Mouse (Mus musculus) embryonic facial prominence, embryonic 13.5 days (tissue): Measurements from ENCODE around the gene Epha4. TPM values are rescaled to one million over a fixed set of nuclear protein-coding genes. Genes with fewer than 3 reads are reported as not detected.

Experiments
- ATAC-seq: fragments of 200-750 bp; cut with Nextera tagmentation; 2 replicates; pipeline ENCODE4 v1.8.0; 2017; ENCODE audit warnings: low read depth; ENCODE audit not compliant: insufficient number of reproducible peaks, insufficient read depth, low FRiP score, low TSS enrichment
- H3K27ac ChIP-seq: fragments of 300-500 bp; sonication (generic); 2 replicates; pipeline ENCODE4 v1.5.1; 2015; ENCODE audit warnings: moderate library complexity, mild to moderate bottlenecking, inconsistent platforms
- H3K27me3 ChIP-seq: fragments of 300-500 bp; sonication (generic); 2 replicates; pipeline ENCODE4 v1.6.1; 2015; ENCODE audit warnings: mild to moderate bottlenecking, inconsistent platforms
- H3K36me3 ChIP-seq: fragments of 300-500 bp; sonication (generic); 2 replicates; pipeline ENCODE4 v1.6.1; 2015; ENCODE audit warnings: mild to moderate bottlenecking, inconsistent platforms
- H3K4me1 ChIP-seq: fragments of 300-500 bp; sonication (generic); 2 replicates; pipeline ENCODE4 v1.6.1; 2015; ENCODE audit warnings: inconsistent platforms
- H3K4me2 ChIP-seq: fragments of 300-500 bp; sonication (generic); 2 replicates; pipeline ENCODE4 v1.6.1; 2015; ENCODE audit warnings: moderate library complexity, mild to moderate bottlenecking, inconsistent platforms
- H3K4me3 ChIP-seq: fragments of 300-500 bp; sonication (generic); 2 replicates; pipeline ENCODE4 v1.5.1; 2015; ENCODE audit warnings: mild to moderate bottlenecking, inconsistent platforms
- H3K9ac ChIP-seq: fragments of 300-500 bp; sonication (generic); 2 replicates; pipeline ENCODE4 v1.6.1; 2015; ENCODE audit warnings: mild to moderate bottlenecking, inconsistent platforms
- H3K9me3 ChIP-seq: fragments of 300-500 bp; sonication (generic); 2 replicates; pipeline ENCODE4 v1.6.1; 2016; ENCODE audit warnings: inconsistent platforms
- WGBS: fragments of 180-500 bp; shearing (Covaris S2); methylation state at CpG from one replicate; pipeline ENCODE4 v1.1.7; 2015; ENCODE audit warnings: mixed read lengths; 5-methylcytosine and 5-hydroxymethylcytosine counted together
- polyA plus RNA-seq: library from polyadenylated mRNA; unstranded; fragments of >200 nt; fragmentation: Nextera tagmentation; extraction: Ambion mirVana; gene quantifications from 2 replicates; pipeline ENCODE4 v1.2.1, GENCODE M21; 2015

The Epha4 gene
- 65.9 and 70.7 TPM in 2 replicates for polyA plus RNA-seq

DNA sequence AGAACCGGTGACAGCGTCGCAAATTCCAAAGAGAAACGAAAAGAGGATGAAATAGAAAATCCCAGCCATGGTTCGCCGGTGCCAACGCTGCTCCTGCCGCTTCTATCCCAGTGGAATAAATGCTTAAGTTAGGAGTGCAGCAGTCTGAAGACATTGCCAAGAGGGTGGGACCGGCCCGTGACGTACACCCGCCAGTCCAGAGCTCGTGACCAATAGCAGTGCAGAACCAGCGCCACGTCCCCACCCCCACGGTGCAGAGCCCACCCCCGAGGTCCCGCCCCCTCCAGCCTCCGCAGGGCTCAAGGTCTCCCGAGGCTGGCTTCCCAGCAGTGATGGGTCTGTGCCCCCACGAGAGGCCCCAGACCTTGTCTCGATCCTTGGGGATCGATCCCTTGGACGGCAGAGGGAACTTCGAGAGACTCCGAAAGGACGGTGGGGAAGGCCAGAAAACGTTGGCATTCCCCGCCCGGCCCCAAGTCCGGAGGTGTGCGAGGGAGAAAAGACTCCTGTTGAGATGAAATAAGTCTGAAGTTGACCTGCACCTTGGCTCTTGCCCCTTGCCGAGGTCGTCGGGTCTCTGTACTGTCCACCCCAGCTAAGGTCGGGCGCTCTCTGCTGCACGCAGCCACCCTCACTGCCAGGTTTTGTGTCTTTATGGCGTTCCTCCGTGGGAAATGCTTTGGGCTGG lies at the start of gene Epha4:
TSS of gene Epha4 (minus strand) at position 126 of the 688 bp plus-strand sequence.
- Histone ChIP-seq H3K27ac (peak within 1 kb of the TSS; percentile 92), H3K4me2 (peak within 1 kb of the TSS; percentile 93), H3K9ac (peak within 1 kb of the TSS; percentile 89), H3K9me3 (no peaks in the 10 kb centered on the region), H3K27me3 (peaks cover 21% of the 10 kb centered on the region), H3K4me3 (peak within 1 kb of the TSS; percentile 73), H3K4me1 (peaks cover 37% of the 10 kb centered on the region), H3K36me3 (peaks cover 7% of the 10 kb centered on the region; the same call in 1 of the 2 replicates)
- WGBS: under 1% methylated on average over 40 of the region's 40 CpGs
- ATAC-seq: peak; percentile 91

DNA sequence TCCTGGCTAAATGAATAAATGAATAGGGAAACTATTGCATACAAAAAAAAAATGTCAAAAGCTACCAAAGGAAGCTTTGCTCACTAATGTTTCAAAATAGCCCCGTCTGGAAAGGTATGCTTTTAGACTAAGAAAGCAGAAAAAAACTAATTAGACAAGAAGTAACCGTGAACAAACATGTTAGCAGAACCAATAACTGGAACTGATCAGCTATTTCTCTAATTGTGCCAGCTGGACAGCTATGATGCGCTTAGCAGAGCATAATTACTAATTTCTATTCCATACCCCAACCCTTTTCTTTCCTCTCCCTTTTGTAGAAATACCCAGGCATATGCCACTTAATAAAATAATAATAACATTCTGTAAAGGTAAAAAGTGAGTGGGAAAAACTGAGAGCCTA lies 41.3 kb upstream of the Epha4 start:
- no peaks in the 10 kb centered on the region for H3K4me1 ChIP-seq
- H3K9ac ChIP-seq: no peak overlapping the region
- WGBS: 57% methylated on average over 3 of the region's 3 CpGs
- no peak overlapping the region for H3K27ac ChIP-seq
- H3K9me3 ChIP-seq: no peaks in the 10 kb centered on the region
- H3K4me3 ChIP-seq: no peak overlapping the region
- no peaks in the 10 kb centered on the region for H3K27me3 ChIP-seq
- H3K36me3 ChIP-seq: no peaks in the 10 kb centered on the region
- no peak overlapping the region for H3K4me2 ChIP-seq
- no peak for ATAC-seq

GRCm38 (mm10) chr1:77551927-77552326 lies 37.0 kb upstream of the Epha4 start:
- WGBS: 89% methylated on average over 7 of the region's 7 CpGs
- Histone ChIP-seq H3K9me3 (no peaks in the 10 kb centered on the region), H3K4me1 (no peaks in the 10 kb centered on the region), H3K36me3 (no peaks in the 10 kb centered on the region), H3K4me2 (no peak overlapping the region), H3K9ac (no peak overlapping the region), H3K27ac (no peak overlapping the region), H3K4me3 (no peak overlapping the region), H3K27me3 (no peaks in the 10 kb centered on the region)
- no peak for ATAC-seq

DNA sequence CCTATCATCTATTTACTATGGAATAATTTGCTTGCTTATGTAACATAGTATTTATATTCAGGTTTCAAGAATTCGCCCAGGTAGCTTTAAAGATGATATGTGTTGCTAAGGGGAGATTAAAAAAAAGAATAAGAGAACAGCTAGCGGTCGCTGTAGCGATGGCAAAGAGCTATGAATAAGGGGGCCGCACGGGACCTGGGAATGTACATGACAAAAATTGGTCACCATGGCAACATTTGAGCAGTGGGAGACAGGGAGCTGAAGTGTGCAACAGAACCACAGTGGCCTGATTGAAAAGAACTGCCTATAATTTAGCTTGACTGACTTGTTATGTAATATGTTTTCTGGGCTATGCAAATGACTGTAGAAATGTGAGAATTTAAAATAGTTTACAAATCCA lies 30.8 kb upstream of the Epha4 start:
- Histone ChIP-seq H3K27ac (no peak overlapping the region), H3K4me2 (no peak overlapping the region), H3K9me3 (no peaks in the 10 kb centered on the region), H3K4me3 (no peak overlapping the region), H3K27me3 (no peaks in the 10 kb centered on the region), H3K4me1 (no peaks in the 10 kb centered on the region), H3K36me3 (no peaks in the 10 kb centered on the region), H3K9ac (no peak overlapping the region)
- ATAC-seq: no peak
- WGBS: 58% methylated on average over 6 of the region's 6 CpGs

DNA sequence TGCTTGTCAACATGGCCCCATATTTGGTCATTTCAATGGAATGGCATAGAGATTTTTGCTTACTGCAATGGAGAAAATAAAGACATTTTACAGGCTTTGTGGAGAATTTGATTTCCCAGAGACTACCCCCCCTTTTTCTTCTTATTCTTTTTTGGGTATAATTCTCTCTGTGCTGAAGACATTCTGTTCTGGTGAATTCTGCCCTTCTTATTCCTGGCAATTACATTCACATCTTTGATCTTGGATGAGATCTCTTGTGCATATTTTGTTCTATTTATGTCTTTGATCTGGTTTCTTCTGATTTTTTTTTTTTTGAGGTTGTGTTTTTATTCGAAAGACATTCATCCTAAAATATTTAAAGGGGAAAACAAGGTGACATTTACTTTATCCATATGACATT lies 30.1 kb upstream of the Epha4 start:
- WGBS: 73% methylated on average over 1 of the region's 1 CpGs
- Histone ChIP-seq H3K9me3 (no peaks in the 10 kb centered on the region), H3K27ac (no peak overlapping the region), H3K36me3 (no peaks in the 10 kb centered on the region), H3K4me2 (no peak overlapping the region), H3K27me3 (no peaks in the 10 kb centered on the region), H3K9ac (no peak overlapping the region), H3K4me3 (no peak overlapping the region), H3K4me1 (no peaks in the 10 kb centered on the region)
- no peak for ATAC-seq

- WGBS: 53% methylated on average over 3 of the region's 3 CpGs
- Histone ChIP-seq H3K9me3 (no peaks in the 10 kb centered on the region), H3K27me3 (no peaks in the 10 kb centered on the region), H3K27ac (no peak overlapping the region), H3K4me1 (no peaks in the 10 kb centered on the region), H3K36me3 (no peaks in the 10 kb centered on the region), H3K4me3 (no peak overlapping the region), H3K9ac (no peak overlapping the region), H3K4me2 (no peak overlapping the region)
- ATAC-seq: no peak
These were observed 29.4 kb upstream of the Epha4 start for GRCm38 (mm10) chr1:77544279-77544678.

- Histone ChIP-seq H3K27me3 (no peaks in the 10 kb centered on the region), H3K36me3 (no peaks in the 10 kb centered on the region), H3K27ac (no peak overlapping the region), H3K4me1 (no peaks in the 10 kb centered on the region), H3K9ac (no peak overlapping the region), H3K4me2 (no peak overlapping the region), H3K9me3 (no peaks in the 10 kb centered on the region), H3K4me3 (no peak overlapping the region)
- ATAC-seq: no peak
- 83% methylated on average over 12 of the region's 12 CpGs for WGBS
These were observed 25.1 kb upstream of the Epha4 start for GRCm38 (mm10) chr1:77539945-77540344.

DNA sequence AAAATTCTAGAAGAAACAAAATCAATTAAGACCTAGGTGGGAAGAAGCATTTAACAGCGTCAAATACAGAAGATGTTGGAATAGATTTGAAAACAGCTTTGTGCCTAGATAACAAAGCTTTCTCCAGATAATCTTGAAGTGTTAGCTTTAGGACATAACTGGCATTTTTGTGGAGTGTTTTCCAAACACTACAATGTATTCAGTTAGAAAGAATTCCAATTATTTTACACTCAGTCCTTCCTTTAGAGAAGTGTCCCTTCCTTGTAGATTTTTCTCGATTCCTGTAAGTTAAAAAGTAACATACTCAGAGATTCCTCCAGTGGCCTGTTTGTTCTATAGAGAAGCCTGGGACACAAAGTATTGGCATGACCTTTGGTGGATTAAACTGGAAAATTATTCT lies 23.7 kb upstream of the Epha4 start:
- Histone ChIP-seq H3K36me3 (no peaks in the 10 kb centered on the region), H3K9me3 (no peaks in the 10 kb centered on the region), H3K27ac (no peak overlapping the region), H3K27me3 (no peaks in the 10 kb centered on the region), H3K4me3 (no peak overlapping the region), H3K4me1 (no peaks in the 10 kb centered on the region), H3K4me2 (no peak overlapping the region), H3K9ac (no peak overlapping the region)
- ATAC-seq: no peak
- 66% methylated on average over 2 of the region's 2 CpGs for WGBS

DNA sequence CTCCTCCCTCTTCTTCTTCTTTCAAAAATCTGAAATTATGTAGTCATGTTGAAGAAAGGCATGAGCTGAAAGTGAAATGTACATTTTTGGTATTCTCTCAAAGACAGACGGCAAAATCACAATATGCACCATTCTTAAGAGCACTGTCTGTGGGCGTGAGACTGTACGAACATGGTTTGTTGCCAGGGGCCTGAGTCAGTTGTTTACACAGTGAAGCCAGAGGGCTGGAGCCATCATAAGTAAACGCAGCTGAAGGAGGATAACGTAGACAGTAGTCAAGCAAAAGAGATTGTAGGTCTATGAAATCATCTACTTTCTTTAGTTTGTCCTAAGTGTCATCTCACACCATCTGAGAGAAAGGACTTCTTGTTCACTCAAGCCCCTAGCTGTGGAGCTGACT lies 21.0 kb upstream of the Epha4 start:
- Histone ChIP-seq H3K4me1 (no peaks in the 10 kb centered on the region), H3K27ac (no peak overlapping the region), H3K4me2 (no peak overlapping the region), H3K9ac (no peak overlapping the region), H3K9me3 (no peaks in the 10 kb centered on the region), H3K36me3 (no peaks in the 10 kb centered on the region), H3K4me3 (no peak overlapping the region), H3K27me3 (no peaks in the 10 kb centered on the region)
- no peak for ATAC-seq
- 77% methylated on average over 5 of the region's 5 CpGs for WGBS

GRCm38 (mm10) chr1:77532576-77533183 lies 17.8 kb upstream of the Epha4 start:
- ATAC-seq: no peak
- WGBS: 39% methylated on average over 6 of the region's 6 CpGs

DNA sequence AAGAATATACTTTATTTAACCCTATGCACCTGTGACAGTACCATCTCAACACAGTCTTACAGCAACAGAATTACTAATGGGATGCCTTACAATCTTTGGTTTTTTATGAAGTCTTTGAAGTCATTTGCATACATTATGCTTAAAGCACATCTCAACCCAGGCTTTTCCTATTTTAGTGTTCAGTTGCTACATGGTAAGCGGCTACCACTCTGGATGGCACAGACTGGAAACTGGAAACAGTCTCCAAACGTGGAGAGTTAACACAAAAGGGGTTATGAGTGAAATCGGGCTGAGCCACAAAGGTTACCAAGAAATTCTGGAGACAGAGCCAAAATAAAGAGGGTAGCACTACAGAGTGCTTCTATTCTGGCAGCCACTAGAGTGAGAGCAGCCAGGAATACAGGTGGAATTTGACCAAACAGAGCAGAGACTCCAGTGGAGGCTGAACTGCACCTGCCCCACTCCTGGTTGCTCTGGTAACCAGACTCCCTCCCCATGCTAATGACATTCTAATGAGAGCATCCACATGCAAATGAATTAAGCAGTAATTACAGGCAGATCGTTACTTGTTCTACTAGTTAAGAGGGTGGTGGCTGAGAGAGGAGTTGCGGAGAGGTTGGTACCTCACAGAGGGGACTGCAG lies 17.2 kb upstream of the Epha4 start:
- Histone ChIP-seq H3K36me3 (no peaks in the 10 kb centered on the region), H3K4me2 (no peak overlapping the region), H3K9me3 (no peaks in the 10 kb centered on the region), H3K9ac (no peak overlapping the region), H3K4me1 (no peaks in the 10 kb centered on the region), H3K27me3 (no peaks in the 10 kb centered on the region), H3K27ac (no peak overlapping the region), H3K4me3 (no peak overlapping the region)
- 51% methylated on average over 5 of the region's 5 CpGs for WGBS
- no peak for ATAC-seq

More at GRCm38 (mm10) chr1:77532576-77533183, 17.8 kb upstream of the Epha4 start:
- H3K9ac ChIP-seq: no peak overlapping the region
- H3K9me3 ChIP-seq: no peaks in the 10 kb centered on the region
- no peak overlapping the region for H3K27ac ChIP-seq
- no peak overlapping the region for H3K4me2 ChIP-seq
- H3K36me3 ChIP-seq: no peaks in the 10 kb centered on the region
- H3K4me1 ChIP-seq: no peaks in the 10 kb centered on the region
- H3K27me3 ChIP-seq: no peaks in the 10 kb centered on the region
- no peak overlapping the region for H3K4me3 ChIP-seq

GRCm38 (mm10) chr1:77525082-77525481 lies 10.2 kb upstream of the Epha4 start:
- Histone ChIP-seq H3K27ac (no peak overlapping the region), H3K27me3 (peaks cover 2% of the 10 kb centered on the region), H3K4me3 (no peak overlapping the region), H3K9me3 (no peaks in the 10 kb centered on the region), H3K4me2 (no peak overlapping the region), H3K4me1 (peaks cover 10% of the 10 kb centered on the region), H3K9ac (no peak overlapping the region), H3K36me3 (no peaks in the 10 kb centered on the region)
- ATAC-seq: no peak
- WGBS: 85% methylated on average over 8 of the region's 8 CpGs
